Mouse (Mus musculus): ENCODE results near the gene Hspb7. TPM values are rescaled to one million over a fixed set of nuclear protein-coding genes. Genes with fewer than 3 reads are reported as not detected.

The Hspb7 gene
- polyA plus RNA-seq (2014; fragmentation: Illumina TruSeq; extraction: RNeasy Lipid Tissue Mini Kit (QIAGEN cat#74804); ENCODE audit: low read depth, low replicate concordance): 967 TPM

DNA sequence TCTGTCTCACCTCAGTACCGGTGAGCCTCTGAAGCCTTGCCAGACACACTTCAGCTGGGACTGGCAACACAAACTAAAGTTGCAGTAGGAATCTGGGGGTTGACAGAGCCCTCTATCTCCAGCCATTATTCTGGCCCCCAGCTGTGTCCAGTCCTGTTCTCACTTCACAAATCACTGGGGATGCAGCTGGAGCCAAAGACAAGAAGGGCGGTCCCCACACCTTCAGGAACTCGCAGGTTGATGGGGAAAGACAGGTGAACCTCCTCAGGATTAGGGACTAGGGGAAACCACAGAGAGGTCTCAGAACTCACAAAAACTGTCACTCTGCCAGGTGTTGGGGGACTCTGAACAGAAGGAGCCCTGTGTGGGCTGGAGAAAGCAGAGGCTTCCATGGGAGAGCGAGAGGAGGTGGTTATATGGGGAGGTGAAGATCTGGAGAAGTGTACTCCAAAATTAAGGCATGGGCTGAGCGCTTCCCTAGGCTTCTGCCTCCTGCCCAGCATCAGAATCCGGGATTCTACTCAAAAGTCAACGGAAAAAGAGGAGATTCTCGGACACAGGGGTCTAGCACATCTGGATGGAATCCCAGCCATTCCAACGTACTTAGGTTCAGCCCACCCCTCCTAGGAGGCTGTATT lies at the start of gene Hspb7:
Gene Hspb7, plus strand, starts transcription at position 588 of the 638 bp plus-strand sequence.

DNA sequence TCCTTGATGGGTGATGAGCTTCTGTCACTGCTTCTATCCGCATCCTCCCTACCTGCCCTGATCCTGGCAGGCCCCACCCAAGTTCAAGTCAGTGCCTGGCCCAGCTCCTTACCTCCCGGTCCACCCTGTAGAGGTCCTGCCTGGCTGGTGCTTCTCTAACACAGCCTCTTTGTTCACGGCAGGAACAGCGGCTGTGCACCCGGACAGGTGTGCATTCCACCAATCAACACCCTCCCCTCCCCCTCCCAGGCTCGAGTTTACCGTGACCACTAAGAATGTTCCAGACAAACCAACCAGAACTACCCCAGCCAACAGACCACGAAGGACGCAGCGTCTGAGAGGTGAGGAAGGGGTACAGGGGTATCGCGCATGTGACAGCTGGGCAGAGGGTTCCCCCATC lies 22.0 kb upstream of the Hspb7 start, which contains the start of gene Clcnka:
Gene Clcnka, minus strand, starts transcription at position 180 of the 400 bp plus-strand sequence.

DNA sequence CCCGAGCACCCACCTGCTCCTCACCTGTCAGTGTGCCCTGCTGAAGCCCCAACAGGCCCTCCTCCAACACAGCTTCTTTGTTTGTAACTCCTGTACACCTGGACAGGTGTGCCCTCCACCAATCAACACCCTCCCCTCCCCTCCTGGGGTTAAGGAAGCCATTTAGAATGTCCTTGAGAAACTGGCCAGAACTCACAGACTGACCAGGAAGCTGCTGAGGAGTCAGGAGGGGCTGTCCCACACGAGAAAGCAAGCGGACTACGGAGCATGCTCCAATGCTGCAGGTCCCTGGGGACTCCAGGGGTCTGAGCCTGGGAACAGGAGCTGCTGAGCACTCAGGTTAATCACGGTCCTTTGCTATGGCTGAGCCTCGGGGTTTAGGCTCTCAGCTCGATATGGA lies 4.7 kb upstream of the Hspb7 start, which contains the start of gene Clcnkb:
Gene Clcnkb, minus strand, starts transcription at position 91 of the 400 bp plus-strand sequence.

DNA sequence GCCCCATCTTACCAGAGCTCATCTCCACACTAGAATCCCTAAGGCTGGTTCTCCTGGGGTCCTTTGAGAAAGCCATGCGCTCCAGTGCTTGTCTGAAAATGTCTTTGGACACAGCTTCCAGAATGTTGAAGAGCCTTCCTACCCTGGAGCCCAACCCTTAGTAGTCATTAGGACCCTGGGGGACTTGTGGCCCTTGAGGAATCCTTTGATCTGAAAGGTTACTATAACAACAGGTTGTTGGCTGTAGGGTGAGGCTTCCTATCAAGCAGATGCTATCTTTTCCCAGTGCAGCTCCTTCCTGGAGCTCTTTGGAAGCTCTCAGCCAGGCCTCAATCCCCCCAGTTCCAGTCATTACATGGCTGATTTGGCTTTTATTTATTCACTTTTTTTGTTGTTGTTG lies 15.4 kb downstream of the Hspb7 start, which contains the start of gene Srarp:
Gene Srarp, minus strand, starts transcription at position 132 of the 400 bp plus-strand sequence.

DNA sequence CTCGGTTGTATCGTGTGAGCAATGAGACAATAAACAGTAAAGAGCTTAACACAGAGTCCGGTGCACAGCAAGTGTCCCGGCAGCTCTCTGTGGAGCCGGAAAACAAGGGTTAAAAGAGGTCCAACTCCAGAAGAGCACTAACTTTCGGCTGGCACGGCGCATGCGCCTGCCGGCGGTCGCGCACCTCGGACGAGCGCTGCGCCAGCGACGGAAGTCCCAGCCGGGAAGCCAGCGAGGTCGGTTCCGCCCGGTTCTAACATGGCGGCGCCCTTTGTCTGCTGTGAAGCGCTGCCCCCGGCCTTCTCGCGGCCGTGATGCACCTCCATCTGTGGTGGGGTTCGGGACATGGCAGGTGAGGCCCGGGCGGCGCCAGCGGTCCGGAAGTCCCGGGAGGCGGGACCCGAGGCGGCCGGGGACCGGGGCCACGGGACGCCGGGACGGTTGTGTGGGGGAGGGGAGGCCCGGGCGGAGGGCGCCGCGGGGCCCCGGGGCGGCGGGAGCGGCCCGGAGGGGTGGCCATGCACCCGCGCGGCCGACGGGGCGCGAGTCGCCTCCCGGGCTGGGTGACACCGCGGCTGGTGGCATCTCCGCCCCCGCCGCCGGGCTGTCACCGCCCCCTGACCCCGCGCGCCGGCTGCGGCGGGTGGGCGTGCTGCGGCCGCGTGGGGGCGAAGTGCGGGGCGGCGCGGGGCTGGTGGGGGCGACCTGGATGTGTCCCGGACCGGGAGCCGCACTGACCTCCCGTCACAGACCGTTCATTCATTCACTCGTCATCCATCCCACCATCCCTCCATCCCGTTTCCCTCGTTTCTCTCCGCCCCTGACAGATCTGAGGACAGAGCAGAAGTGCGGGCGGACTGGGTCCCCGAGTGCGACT lies 24.1 kb downstream of the Hspb7 start, which contains the start of gene Zbtb17:
Gene Zbtb17, plus strand, starts transcription at position 204 of the 877 bp plus-strand sequence.

Other genes with a start within 250 kb of the Hspb7 start
- gene Rsg1, start 206.8 kb upstream of the Hspb7 start, polyA plus RNA-seq (2014; fragmentation: Illumina TruSeq; extraction: RNeasy Lipid Tissue Mini Kit (QIAGEN cat#74804); ENCODE audit: low read depth, low replicate concordance): 0.68 TPM
- 48.6 TPM for gene Arhgef19, start 181.3 kb upstream of the Hspb7 start, polyA plus RNA-seq (2014; fragmentation: Illumina TruSeq; extraction: RNeasy Lipid Tissue Mini Kit (QIAGEN cat#74804); ENCODE audit: low read depth, low replicate concordance)
- gene Epha2, start 119.5 kb upstream of the Hspb7 start, polyA plus RNA-seq (2014; fragmentation: Illumina TruSeq; extraction: RNeasy Lipid Tissue Mini Kit (QIAGEN cat#74804); ENCODE audit: low read depth, low replicate concordance): 4.4 TPM
- 0.42 TPM for gene Fam131c, start 52.6 kb upstream of the Hspb7 start, polyA plus RNA-seq (2014; fragmentation: Illumina TruSeq; extraction: RNeasy Lipid Tissue Mini Kit (QIAGEN cat#74804); ENCODE audit: low read depth, low replicate concordance)
- not detected for gene Clcnka, start 22.1 kb upstream of the Hspb7 start, polyA plus RNA-seq (2014; fragmentation: Illumina TruSeq; extraction: RNeasy Lipid Tissue Mini Kit (QIAGEN cat#74804); ENCODE audit: low read depth, low replicate concordance)
- gene Clcnkb, start 4.8 kb upstream of the Hspb7 start, polyA plus RNA-seq (2014; fragmentation: Illumina TruSeq; extraction: RNeasy Lipid Tissue Mini Kit (QIAGEN cat#74804); ENCODE audit: low read depth, low replicate concordance): 3.9 TPM
- gene Srarp, start 15.3 kb downstream of the Hspb7 start, polyA plus RNA-seq (2014; fragmentation: Illumina TruSeq; extraction: RNeasy Lipid Tissue Mini Kit (QIAGEN cat#74804); ENCODE audit: low read depth, low replicate concordance): 0.55 TPM
- 15.3 TPM for gene Zbtb17, start 23.9 kb downstream of the Hspb7 start, polyA plus RNA-seq (2014; fragmentation: Illumina TruSeq; extraction: RNeasy Lipid Tissue Mini Kit (QIAGEN cat#74804); ENCODE audit: low read depth, low replicate concordance)
- 13.6 TPM for gene Spen, start 117.8 kb downstream of the Hspb7 start, polyA plus RNA-seq (2014; fragmentation: Illumina TruSeq; extraction: RNeasy Lipid Tissue Mini Kit (QIAGEN cat#74804); ENCODE audit: low read depth, low replicate concordance)
- 224 TPM for gene Fblim1, start 185.3 kb downstream of the Hspb7 start, polyA plus RNA-seq (2014; fragmentation: Illumina TruSeq; extraction: RNeasy Lipid Tissue Mini Kit (QIAGEN cat#74804); ENCODE audit: low read depth, low replicate concordance)
- 20.0 TPM for gene Tmem82, start 197.9 kb downstream of the Hspb7 start, polyA plus RNA-seq (2014; fragmentation: Illumina TruSeq; extraction: RNeasy Lipid Tissue Mini Kit (QIAGEN cat#74804); ENCODE audit: low read depth, low replicate concordance)
- 176 TPM for gene Slc25a34, start 203.0 kb downstream of the Hspb7 start, polyA plus RNA-seq (2014; fragmentation: Illumina TruSeq; extraction: RNeasy Lipid Tissue Mini Kit (QIAGEN cat#74804); ENCODE audit: low read depth, low replicate concordance)
- gene Plekhm2, start 244.1 kb downstream of the Hspb7 start, polyA plus RNA-seq (2014; fragmentation: Illumina TruSeq; extraction: RNeasy Lipid Tissue Mini Kit (QIAGEN cat#74804); ENCODE audit: low read depth, low replicate concordance): 83.3 TPM

All from heart, adult 10 weeks (tissue).